Mouse (Mus musculus): Measurements from ENCODE around the gene Mical3.

- no peak for TF ChIP-seq POLR2A (IDR thresholded peaks at IDR 0.05; ENCODE audit: insufficient read depth, low read depth, low read length)
- TF ChIP-seq CTCF (IDR thresholded peaks at IDR 0.05): no peak
These were observed 134.2 kb downstream of the Mical3 start for GRCm38 (mm10) chr6:120996607-120997006.
